Mouse (Mus musculus): ENCODE measurements around the gene Grm2. TPM values are rescaled to one million over a fixed set of nuclear protein-coding genes. Genes with fewer than 3 reads are reported as not detected.

The Grm2 gene
- total RNA-seq, 1 experiment, result 1.7 TPM

- DNase-seq (ENCODE audit: low read depth, low spot score), result no peak
- Histone ChIP-seq H3K36me3 (ENCODE audit: control insufficient read depth, insufficient read depth, low read length, poor library complexity, severe bottlenecking) (no peaks in the 10 kb centered on the region), H3K9ac (ENCODE audit: insufficient read depth, low read depth, low read length, poor library complexity, severe bottlenecking) (no peak overlapping the region), H3K27ac (ENCODE audit: insufficient read depth, low read depth, low read length, poor library complexity, severe bottlenecking) (no peak overlapping the region), H3K9me3 (ENCODE audit: control insufficient read depth, insufficient read depth, low read depth, low read length) (no peaks in the 10 kb centered on the region), H3K4me1 (ENCODE audit: control insufficient read depth in 2 of 2, insufficient read depth in 2 of 2, low read length in 2 of 2, poor library complexity in 1 of 2) (peaks cover 0 to 28% of the 10 kb centered on the region in 2 experiments; a peak in 2 of 4 replicates), H3K4me3 (ENCODE audit: insufficient read depth in 1 of 2, low read depth in 1 of 2, low read length in 2 of 2, poor library complexity in 1 of 2, severe bottlenecking in 1 of 2) (peak overlapping the region; percentile 4 to 51; a peak in 3 of 4 replicates)
- in situ Hi-C loops (cut with MboI; ENCODE audit: low sequenced_read_pairs in 2 of 2, unreplicated experiment in 2 of 2), result no loop called here
- no peak for TF ChIP-seq ZNF384 (IDR thresholded peaks at IDR 0.05; ENCODE audit: low read depth, low read length)
- no peak for TF ChIP-seq MAFK (IDR thresholded peaks at IDR 0.05; ENCODE audit: insufficient read depth, low read depth, low read length)
- no peak for TF ChIP-seq CHD2 (IDR thresholded peaks at IDR 0.05; ENCODE audit: low read depth, low read length)
- no peak for TF ChIP-seq HCFC1 (IDR thresholded peaks at IDR 0.05; ENCODE audit: borderline replicate concordance, insufficient read depth, low read length)
- no peak for TF ChIP-seq ZC3H11A (IDR thresholded peaks at IDR 0.05; ENCODE audit: borderline replicate concordance, low read depth, low read length)
Measured at GRCm38 (mm10) chr9:106647226-106647625, 8.7 kb downstream of the Grm2 start.

DNA sequence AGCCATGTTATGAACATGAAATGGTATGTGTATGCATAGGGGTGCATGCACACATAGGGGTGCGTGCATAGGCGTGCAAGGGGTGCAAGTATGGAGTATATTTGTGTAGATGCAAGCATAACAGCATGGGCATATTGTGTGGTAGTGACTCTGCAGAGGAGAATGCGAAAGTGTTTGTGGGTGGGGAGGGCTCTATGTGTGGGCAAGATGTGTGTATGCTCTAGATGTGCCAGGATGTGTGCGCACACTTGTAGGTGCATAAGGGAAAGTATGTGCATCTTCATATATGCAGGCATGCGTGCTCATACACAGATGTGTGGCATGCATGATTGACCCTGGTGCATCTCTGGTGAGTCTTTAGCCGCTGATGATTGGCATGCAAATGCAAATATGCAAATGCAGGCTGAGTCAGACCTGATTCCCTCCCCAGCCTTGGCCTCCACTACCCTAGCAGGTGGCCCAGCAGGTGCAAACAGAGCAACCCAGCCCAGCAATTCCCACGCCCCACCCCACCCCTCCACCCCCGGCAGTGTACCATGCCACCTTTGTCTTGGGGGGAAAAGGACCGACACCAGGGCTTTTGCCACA is 10.1 kb downstream of the Grm2 start:
- Histone ChIP-seq H3K36me3 (ENCODE audit: control insufficient read depth, insufficient read depth, low read length, poor library complexity, severe bottlenecking) (no peaks in the 10 kb centered on the region), H3K9ac (ENCODE audit: insufficient read depth, low read depth, low read length, poor library complexity, severe bottlenecking) (no peak overlapping the region), H3K4me1 (ENCODE audit: control insufficient read depth in 2 of 2, insufficient read depth in 2 of 2, low read length in 2 of 2, poor library complexity in 1 of 2) (peaks cover 0 to 28% of the 10 kb centered on the region in 2 experiments; a peak in 2 of 4 replicates), H3K27ac (ENCODE audit: insufficient read depth, low read depth, low read length, poor library complexity, severe bottlenecking) (no peak overlapping the region), H3K9me3 (ENCODE audit: control insufficient read depth, insufficient read depth, low read depth, low read length) (no peaks in the 10 kb centered on the region), H3K4me3 (ENCODE audit: insufficient read depth in 1 of 2, low read depth in 1 of 2, low read length in 2 of 2, poor library complexity in 1 of 2, severe bottlenecking in 1 of 2) (no peak overlapping the region)
- in situ Hi-C loops (cut with MboI; ENCODE audit: low sequenced_read_pairs in 2 of 2, unreplicated experiment in 2 of 2), result no loop called here
- DNase-seq (ENCODE audit: low read depth, low spot score), result no peak
- no peak for TF ChIP-seq HCFC1 (IDR thresholded peaks at IDR 0.05; ENCODE audit: borderline replicate concordance, insufficient read depth, low read length)
- TF ChIP-seq ZNF384 (IDR thresholded peaks at IDR 0.05; ENCODE audit: low read depth, low read length), result no peak
- no peak for TF ChIP-seq ZC3H11A (IDR thresholded peaks at IDR 0.05; ENCODE audit: borderline replicate concordance, low read depth, low read length)
- no peak for TF ChIP-seq MAFK (IDR thresholded peaks at IDR 0.05; ENCODE audit: insufficient read depth, low read depth, low read length)
- TF ChIP-seq CHD2 (IDR thresholded peaks at IDR 0.05; ENCODE audit: low read depth, low read length), result no peak

- H3K9me3 ChIP-seq (ENCODE audit: control insufficient read depth, insufficient read depth, low read depth, low read length), result no peaks in the 10 kb centered on the region
Measured at GRCm38 (mm10) chr9:106643787-106644186, 12.1 kb downstream of the Grm2 start.

GRCm38 (mm10) chr9:106643128-106643527 is 12.8 kb downstream of the Grm2 start:
- no peaks in the 10 kb centered on the region for H3K9me3 ChIP-seq (ENCODE audit: control insufficient read depth, insufficient read depth, low read depth, low read length)
- peaks cover 0 to 28% of the 10 kb centered on the region in 2 experiments; a peak in 2 of 4 replicates for H3K4me1 ChIP-seq (ENCODE audit: control insufficient read depth in 2 of 2, insufficient read depth in 2 of 2, low read length in 2 of 2, poor library complexity in 1 of 2)
- DNase-seq (ENCODE audit: low read depth, low spot score), result peak; percentile 92
- no peak overlapping the region for H3K27ac ChIP-seq (ENCODE audit: insufficient read depth, low read depth, low read length, poor library complexity, severe bottlenecking)
- peak; percentile 69 for TF ChIP-seq HCFC1 (IDR thresholded peaks at IDR 0.05; ENCODE audit: borderline replicate concordance, insufficient read depth, low read length)
- peak; percentile 33; the same call in 1 of the 2 replicates for TF ChIP-seq ZNF384 (IDR thresholded peaks at IDR 0.05; ENCODE audit: low read depth, low read length)
- no peak for TF ChIP-seq CHD2 (IDR thresholded peaks at IDR 0.05; ENCODE audit: low read depth, low read length)
- TF ChIP-seq ZC3H11A (IDR thresholded peaks at IDR 0.05; ENCODE audit: borderline replicate concordance, low read depth, low read length), result no peak
- TF ChIP-seq MAFK (IDR thresholded peaks at IDR 0.05; ENCODE audit: insufficient read depth, low read depth, low read length), result no peak
- H3K4me3 ChIP-seq (ENCODE audit: insufficient read depth in 1 of 2, low read depth in 1 of 2, low read length in 2 of 2, poor library complexity in 1 of 2, severe bottlenecking in 1 of 2), result no peak overlapping the region
- in situ Hi-C loops (cut with MboI; ENCODE audit: low sequenced_read_pairs in 2 of 2, unreplicated experiment in 2 of 2), result no loop called here
- no peaks in the 10 kb centered on the region for H3K36me3 ChIP-seq (ENCODE audit: control insufficient read depth, insufficient read depth, low read length, poor library complexity, severe bottlenecking)
- H3K9ac ChIP-seq (ENCODE audit: insufficient read depth, low read depth, low read length, poor library complexity, severe bottlenecking), result no peak overlapping the region

More at GRCm38 (mm10) chr9:106643787-106644186, 12.1 kb downstream of the Grm2 start:
- Histone ChIP-seq H3K27ac (ENCODE audit: insufficient read depth, low read depth, low read length, poor library complexity, severe bottlenecking) (no peak overlapping the region), H3K4me3 (ENCODE audit: insufficient read depth in 1 of 2, low read depth in 1 of 2, low read length in 2 of 2, poor library complexity in 1 of 2, severe bottlenecking in 1 of 2) (no peak overlapping the region), H3K4me1 (ENCODE audit: control insufficient read depth in 2 of 2, insufficient read depth in 2 of 2, low read length in 2 of 2, poor library complexity in 1 of 2) (peaks cover 0 to 28% of the 10 kb centered on the region in 2 experiments; a peak in 2 of 4 replicates), H3K36me3 (ENCODE audit: control insufficient read depth, insufficient read depth, low read length, poor library complexity, severe bottlenecking) (no peaks in the 10 kb centered on the region), H3K9ac (ENCODE audit: insufficient read depth, low read depth, low read length, poor library complexity, severe bottlenecking) (no peak overlapping the region)
- TF ChIP-seq ZC3H11A (IDR thresholded peaks at IDR 0.05; ENCODE audit: borderline replicate concordance, low read depth, low read length) (0 out of 2 replicates have a peak, but pooled peaks have one; percentile 3), ZNF384 (IDR thresholded peaks at IDR 0.05; ENCODE audit: low read depth, low read length) (no peak)
- peak; percentile 77 for DNase-seq (ENCODE audit: low read depth, low spot score)
- in situ Hi-C loops (cut with MboI; ENCODE audit: low sequenced_read_pairs in 2 of 2, unreplicated experiment in 2 of 2), result no loop called here
